Comparison of ENCODE assay signal across 10 mouse cellular contexts in genomic region chr14:60250366-60250765, GRCm38 (mm10). TPM values are rescaled to one million over a fixed set of nuclear protein-coding genes. Genes with fewer than 3 reads are reported as not detected.
DNase-seq lines count a peak whose midpoint lies in the region; ATAC-seq and TF ChIP-seq lines count a peak whose summit lies in the region.
"Had no signal": no experiment of that assay in that cellular context is flagged by ENCODE, and none has a peak within 500 bp of the region (broad histone marks: within the 10 kb centered on the region; RNA-seq: fewer than 3 reads in every experiment).

No protein-coding gene starts in this region.

- peak overlapping the region; percentile 93; the same call in 1 of the 2 replicates for H3K27ac ChIP-seq in heart, adult 2 months
- H3K27ac ChIP-seq in forebrain, embryonic 11.5 days (ENCODE audit: low read depth, low read length) = no peak overlapping the region
- H3K27ac ChIP-seq in liver, embryonic 11.5 days (ENCODE audit: low read depth, low read length) = no peak overlapping the region

- TF ChIP-seq EP300 in heart, adult 2 months (IDR thresholded peaks at IDR 0.05; ENCODE audit: insufficient read depth, low read depth, low read length) = no peak

- H3K9ac ChIP-seq in heart, adult 2 months (ENCODE audit: low read depth, low read length) = no peak overlapping the region; the same call in 1 of the 2 replicates
- peak overlapping the region; percentile 98 for H3K9ac ChIP-seq in forebrain, embryonic 11.5 days (ENCODE audit: low read length)
- peak overlapping the region; percentile 94 for H3K9ac ChIP-seq in liver, embryonic 11.5 days (ENCODE audit: low read depth, low read length)

- no peak for TF ChIP-seq CTCF in heart, adult 2 months (IDR thresholded peaks at IDR 0.05)

- peak overlapping the region; percentile 98 for H3K4me3 ChIP-seq in heart, adult 2 months
- peak overlapping the region; percentile 96 for H3K4me3 ChIP-seq in forebrain, embryonic 11.5 days (ENCODE audit: low read depth, low read length)
- H3K4me3 ChIP-seq in liver, embryonic 11.5 days (ENCODE audit: low read depth, low read length) = peak overlapping the region; percentile 93

- no peak for TF ChIP-seq POLR2A in heart, adult 2 months (IDR thresholded peaks at IDR 0.05; ENCODE audit: insufficient read depth, low read depth, low read length)

- peak overlapping the region; percentile 64 for H3K4me2 ChIP-seq in forebrain, embryonic 11.5 days (ENCODE audit: low read depth, low read length, severe bottlenecking)
- peak overlapping the region; percentile 87 for H3K4me2 ChIP-seq in liver, embryonic 11.5 days

- no peak for ATAC-seq in forebrain, embryonic 11.5 days (replicated peaks; ENCODE audit: low FRiP score)
- no peak for ATAC-seq in liver, embryonic 11.5 days (replicated peaks; ENCODE audit: low FRiP score)

- no peaks in the 10 kb centered on the region for H3K36me3 ChIP-seq in heart, adult 2 months (ENCODE audit: control insufficient read depth, insufficient read depth, low read length)
- no peaks in the 10 kb centered on the region for H3K36me3 ChIP-seq in forebrain, embryonic 11.5 days (ENCODE audit: control insufficient read depth, insufficient read depth, low read length)
- H3K36me3 ChIP-seq in liver, embryonic 11.5 days (ENCODE audit: control insufficient read depth, insufficient read depth, low read length) = no peaks in the 10 kb centered on the region

- H3K4me1 ChIP-seq in heart, adult 2 months (ENCODE audit: control insufficient read depth, insufficient read depth, low read length) = no peaks in the 10 kb centered on the region; the same call in none of the 2 replicates
- H3K4me1 ChIP-seq in forebrain, embryonic 11.5 days (replicated peaks; ENCODE audit: control insufficient read depth, insufficient read depth, low read length) = peaks cover 4% of the 10 kb centered on the region; the same call in 1 of the 2 replicates
- H3K4me1 ChIP-seq in liver, embryonic 11.5 days (replicated peaks; ENCODE audit: control insufficient read depth, insufficient read depth, low read length) = peaks cover 10% of the 10 kb centered on the region

- intact Hi-C loops in heart, adult 2 months (cut with DNase I) = loop anchor here (10.0 kb wide), 2 partner anchors 534 to 924 kb away; partner anchors contain the start of gene Mipep

- H3K9me3 ChIP-seq in forebrain, embryonic 11.5 days (ENCODE audit: control insufficient read depth, low read length) = no peaks in the 10 kb centered on the region
- no peaks in the 10 kb centered on the region for H3K9me3 ChIP-seq in liver, embryonic 11.5 days (ENCODE audit: control insufficient read depth, low read length)

- 5% methylated on average over 8 of the region's 8 CpGs for WGBS in heart, adult 2 months
- whole genome bisulfite sequencing in forebrain, embryonic 11.5 days = 30% methylated on average over 8 of the region's 8 CpGs
- WGBS in liver, embryonic 11.5 days = 9% methylated on average over 8 of the region's 8 CpGs

- no peaks in the 10 kb centered on the region for H3K27me3 ChIP-seq in heart, adult 2 months (ENCODE audit: control insufficient read depth, insufficient read depth, low read length)
- H3K27me3 ChIP-seq in forebrain, embryonic 11.5 days (ENCODE audit: control insufficient read depth, insufficient read depth, low read length) = no peaks in the 10 kb centered on the region
- H3K27me3 ChIP-seq in liver, embryonic 11.5 days (replicated peaks; ENCODE audit: control insufficient read depth, insufficient read depth, low read length) = no peaks in the 10 kb centered on the region
- H3K27me3 ChIP-seq: Patski had no signal

- peaks cover 4% of the 10 kb centered on the region for H3K79me2 ChIP-seq in heart, adult 2 months (replicated peaks; ENCODE audit: control insufficient read depth, insufficient read depth, low read length)

- DNase-seq in heart, adult 2 months = no peak
- no peak for DNase-seq in heart, adult 11 months
- peak; percentile 42 for DNase-seq in 416B (ENCODE audit: low read depth)
- DNase-seq in forebrain, embryonic 11.5 days (ENCODE audit: low spot score) = no peak
- DNase-seq in liver, embryonic 11.5 days (ENCODE audit: low spot score) = no peak
- no peak for DNase-seq in thymus, postnatal 4 days
- DNase-seq in right cerebral cortex, postnatal 14 days = no peak
- DNase-seq in adrenal gland, adult 2 months = no peak
- DNase-seq: kidney, postnatal 10 days had no signal

RNA-seq across cellular contexts. Expression of gene Nupl1, which starts 0.9 kb away (rescaled TPM):
- total RNA-seq in heart, adult 2 months (2021) = not detected
- 0.15 TPM in 1 of 2 replicates, not detected in the other for polyA plus RNA-seq in heart, adult 2 months (2012; rRNA removed)
- not detected in 2 replicates for polyA plus RNA-seq in forebrain, embryonic 11.5 days (2014; fragmentation: Nextera tagmentation; extraction: Ambion mirVana)
- polyA plus RNA-seq in liver, embryonic 11.5 days (2014; fragmentation: Nextera tagmentation; extraction: Ambion mirVana) = not detected in 2 replicates
- not detected for total RNA-seq in adrenal gland, adult 2 months (2021)
- polyA plus RNA-seq in adrenal gland, adult 2 months (2012; rRNA removed) = not detected in 2 replicates
- polyA plus RNA-seq: Patski had no signal

RNA-seq across cellular contexts. Expression of gene Gm49336, which starts 0.9 kb away (rescaled TPM):
- 10 to 100 TPM; 27.2 to 27.3 TPM for total RNA-seq in heart, adult 2 months (2021)
- polyA plus RNA-seq in heart, adult 2 months (2012; rRNA removed) = 8.8 and 17.5 TPM in 2 replicates
- polyA plus RNA-seq in forebrain, embryonic 11.5 days (2014; fragmentation: Nextera tagmentation; extraction: Ambion mirVana) = 76.2 and 84.0 TPM in 2 replicates
- polyA plus RNA-seq in liver, embryonic 11.5 days (2014; fragmentation: Nextera tagmentation; extraction: Ambion mirVana) = 70.0 and 75.1 TPM in 2 replicates
- total RNA-seq in adrenal gland, adult 2 months (2021) = 10 to 100 TPM; 28.3 to 40.2 TPM
- 11.0 and 14.8 TPM in 2 replicates for polyA plus RNA-seq in adrenal gland, adult 2 months (2012; rRNA removed)

RNA-seq across cellular contexts. Expression of gene Mtmr6, which starts 14.7 kb away (rescaled TPM):
- total RNA-seq in heart, adult 2 months (2021) = 10 to 100 TPM; 29.1 to 31.0 TPM
- polyA plus RNA-seq in heart, adult 2 months (2012; rRNA removed) = 17.4 and 32.8 TPM in 2 replicates
- polyA plus RNA-seq in forebrain, embryonic 11.5 days (2014; fragmentation: Nextera tagmentation; extraction: Ambion mirVana) = 44.3 and 45.0 TPM in 2 replicates
- polyA plus RNA-seq in liver, embryonic 11.5 days (2014; fragmentation: Nextera tagmentation; extraction: Ambion mirVana) = 24.5 and 25.0 TPM in 2 replicates
- total RNA-seq in adrenal gland, adult 2 months (2021) = 10 to 100 TPM; 38.6 to 53.6 TPM
- 8.4 and 9.7 TPM in 2 replicates for polyA plus RNA-seq in adrenal gland, adult 2 months (2012; rRNA removed)

RNA-seq across cellular contexts. Expression of gene Atp8a2, which starts 53.4 kb away (rescaled TPM):
- total RNA-seq in heart, adult 2 months (2021) = 1 to 10 TPM; 3.1 to 4.3 TPM
- polyA plus RNA-seq in heart, adult 2 months (2012; rRNA removed) = 1.8 and 2.2 TPM in 2 replicates
- polyA plus RNA-seq in forebrain, embryonic 11.5 days (2014; fragmentation: Nextera tagmentation; extraction: Ambion mirVana) = 4.9 and 6.8 TPM in 2 replicates
- polyA plus RNA-seq in liver, embryonic 11.5 days (2014; fragmentation: Nextera tagmentation; extraction: Ambion mirVana) = 2.2 and 2.4 TPM in 2 replicates
- 1 to 10 TPM in 1 of 2 experiments, under 1 TPM in 1; 0.76 to 1.2 TPM for total RNA-seq in adrenal gland, adult 2 months (2021)
- 0.15 and 0.17 TPM in 2 replicates for polyA plus RNA-seq in adrenal gland, adult 2 months (2012; rRNA removed)
- polyA plus RNA-seq: Patski had no signal
